8 mouse cellular contexts compared by ENCODE assay signal in the genomic region with DNA sequence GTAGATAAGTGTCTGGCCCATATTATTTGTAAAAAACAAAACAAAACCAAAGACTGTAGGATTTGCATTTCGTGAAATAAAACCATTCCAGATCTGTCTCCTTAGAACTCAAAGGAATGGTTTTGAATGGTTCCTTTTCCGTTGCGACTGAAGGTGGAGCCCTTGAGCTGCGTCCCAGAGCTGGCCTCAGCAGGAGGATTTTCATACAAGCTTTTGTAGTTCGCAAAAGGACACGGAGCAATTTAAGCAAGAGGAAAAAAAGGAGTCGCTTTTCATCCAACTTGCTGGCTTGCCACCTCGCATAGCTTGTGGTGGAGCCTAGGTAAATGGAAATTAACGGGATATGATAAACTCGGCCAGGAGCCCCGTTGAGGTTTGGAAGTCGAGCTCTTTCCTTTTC.
DNase-seq lines count a peak whose midpoint lies in the region.

No protein-coding gene starts in this region.

- DNase-seq in heart, adult 8-10 months (ENCODE audit: low spot score), result peak; percentile 16
- DNase-seq in heart, adult 11 months, result no peak
- peak; percentile 74 for DNase-seq in cerebellum, adult 9-10 months
- DNase-seq in frontal cortex, adult 2 months (ENCODE audit: extremely low spot score in 1 of 2, low spot score in 1 of 2), result peak; percentile 53 to 88
- DNase-seq in kidney, adult 18-20 months, result peak; percentile 45
- DNase-seq in left cerebral cortex, postnatal 4 days, result peak; percentile 66
- DNase-seq in neural tube, embryonic 10.5 days (ENCODE audit: extremely low spot score, low spot score), result peak; percentile 51
- DNase-seq in spleen, postnatal 36 days (ENCODE audit: low spot score in 2 of 2), result no peak

- intact Hi-C loops in left cerebral cortex, postnatal 4 days (cut with DNase I), result loop anchor here (10.0 kb wide), 1 partner anchor 1248 kb away; no protein-coding TSS in a partner anchor

Comparison
In these comparisons a context has a peak if more than half of its experiments do, and no peak if none do; other contexts are left out.
1. DNase-seq: peak in heart, adult 8-10 months (single experiment), cerebellum, adult 9-10 months (single experiment), frontal cortex, adult 2 months (2 of 2), kidney, adult 18-20 months (single experiment), left cerebral cortex, postnatal 4 days (single experiment) and neural tube, embryonic 10.5 days (single experiment); none in heart, adult 11 months (single experiment) and spleen, postnatal 36 days (0 of 2).